Mouse (Mus musculus) erythroblast, embryonic 14.5 days (primary cell): ENCODE results near the gene Ccdc57. TPM values are rescaled to one million over a fixed set of nuclear protein-coding genes. Genes with fewer than 3 reads are reported as not detected.

ENCODE experiments used
- H3K27me3 ChIP-seq: 2 replicates; pipeline ENCODE4 v1.6.1; 2012; ENCODE audit warnings: inconsistent platforms; ENCODE audit not compliant: control insufficient read depth
- H3K36me3 ChIP-seq: 2 replicates; pipeline ENCODE4 v1.6.1; 2012; ENCODE audit warnings: mild to moderate bottlenecking, inconsistent platforms; ENCODE audit not compliant: control insufficient read depth
- H3K4me1 ChIP-seq: 2 replicates; pipeline ENCODE4 v1.6.1; 2012; ENCODE audit warnings: inconsistent platforms; ENCODE audit not compliant: control insufficient read depth
- H3K4me3 ChIP-seq: replicated peaks from 2 replicates; pipeline ENCODE3; 2012; ENCODE audit warnings: moderate library complexity, mild to moderate bottlenecking, inconsistent platforms
- H3K9me3 ChIP-seq: 2 replicates; pipeline ENCODE4 v1.6.1; 2012; ENCODE audit warnings: low read length, inconsistent platforms, mixed read lengths; ENCODE audit not compliant: control insufficient read depth
- GATA1 ChIP-seq: IDR thresholded peaks from 2 replicates; pipeline ENCODE4 v1.6.1; 2012; ENCODE audit warnings: low read length, inconsistent platforms, mixed read lengths
- TAL1 ChIP-seq: IDR thresholded peaks from 3 replicates; pipeline ENCODE4 v1.6.1; 2012; ENCODE audit warnings: low read length, inconsistent platforms, mixed read lengths
- polyA plus RNA-seq: library from polyadenylated mRNA; stranded (reverse); fragments of >175 nt; gene quantifications from 2 replicates; pipeline ENCODE4 v1.2.3, GENCODE M21; 2012

The Ccdc57 gene
- polyA plus RNA-seq, 1 experiment = 0.39 TPM

DNA sequence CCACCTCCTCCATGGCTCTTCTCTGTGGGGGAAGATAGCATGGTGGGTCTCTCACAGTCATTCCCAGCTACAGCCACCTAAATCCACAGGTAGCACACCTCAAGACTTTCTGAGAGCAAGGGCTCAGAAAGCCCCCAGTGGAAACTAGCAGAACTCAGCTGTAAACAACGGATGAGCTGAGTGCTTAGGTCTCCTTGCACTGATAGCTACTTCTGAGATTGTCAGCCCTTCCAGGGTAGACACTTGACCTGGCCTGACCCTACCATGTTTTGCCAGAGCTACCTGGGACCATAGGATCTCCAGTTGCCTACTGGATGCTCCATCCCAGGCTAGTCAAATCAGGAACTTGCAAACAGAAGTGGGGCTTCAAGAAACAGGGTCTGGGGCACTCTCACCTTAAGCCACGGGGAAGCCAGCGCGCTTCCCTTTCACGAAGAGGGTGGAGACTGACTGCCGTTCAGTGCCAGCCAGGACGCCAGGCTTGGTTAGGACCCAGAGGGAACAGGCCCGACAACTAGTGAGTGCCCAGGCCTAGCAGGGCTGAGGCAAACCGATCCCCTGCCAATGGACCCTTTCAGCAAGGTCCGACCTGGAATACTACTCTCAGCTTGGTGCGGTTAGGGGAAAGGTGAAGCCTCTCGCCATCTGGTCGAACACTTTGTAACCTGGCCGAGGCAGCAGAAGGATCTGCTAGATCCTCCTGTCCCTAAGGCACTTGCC lies 109.7 kb downstream of the Ccdc57 start:
- Histone ChIP-seq H3K27me3 (no peaks in the 10 kb centered on the region), H3K4me3 (peak overlapping the region; percentile 82), H3K36me3 (peaks cover 48% of the 10 kb centered on the region), H3K4me1 (peaks cover 53% of the 10 kb centered on the region), H3K9me3 (no peaks in the 10 kb centered on the region)
- TF ChIP-seq TAL1 = no peak
- TF ChIP-seq GATA1 = no peak

DNA sequence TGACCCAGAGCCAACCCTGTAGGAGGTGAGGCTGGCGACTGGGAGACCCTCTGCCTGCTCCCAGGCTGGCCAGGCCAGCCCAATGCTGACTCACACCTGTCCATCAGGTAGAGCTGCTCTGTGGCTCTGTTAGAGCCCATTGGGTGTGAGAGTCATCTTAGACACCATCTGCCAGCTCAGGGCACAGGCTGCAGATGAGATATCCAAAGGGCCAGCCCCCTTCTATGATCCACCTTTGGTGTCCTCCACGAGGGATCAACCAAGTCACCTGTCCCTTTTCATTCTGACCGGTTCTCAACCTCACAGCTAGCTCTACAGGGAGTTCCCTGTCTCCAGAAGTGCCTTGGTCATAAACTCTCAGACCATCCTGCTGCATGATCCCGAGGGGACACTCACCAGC lies 110.4 kb downstream of the Ccdc57 start:
- no peaks in the 10 kb centered on the region for H3K9me3 ChIP-seq
- no peaks in the 10 kb centered on the region for H3K27me3 ChIP-seq
- no peak for TF ChIP-seq GATA1
- no peak for TF ChIP-seq TAL1
- H3K4me3 ChIP-seq = peak overlapping the region; percentile 82
- peaks cover 53% of the 10 kb centered on the region for H3K4me1 ChIP-seq
- peaks cover 55% of the 10 kb centered on the region for H3K36me3 ChIP-seq

DNA sequence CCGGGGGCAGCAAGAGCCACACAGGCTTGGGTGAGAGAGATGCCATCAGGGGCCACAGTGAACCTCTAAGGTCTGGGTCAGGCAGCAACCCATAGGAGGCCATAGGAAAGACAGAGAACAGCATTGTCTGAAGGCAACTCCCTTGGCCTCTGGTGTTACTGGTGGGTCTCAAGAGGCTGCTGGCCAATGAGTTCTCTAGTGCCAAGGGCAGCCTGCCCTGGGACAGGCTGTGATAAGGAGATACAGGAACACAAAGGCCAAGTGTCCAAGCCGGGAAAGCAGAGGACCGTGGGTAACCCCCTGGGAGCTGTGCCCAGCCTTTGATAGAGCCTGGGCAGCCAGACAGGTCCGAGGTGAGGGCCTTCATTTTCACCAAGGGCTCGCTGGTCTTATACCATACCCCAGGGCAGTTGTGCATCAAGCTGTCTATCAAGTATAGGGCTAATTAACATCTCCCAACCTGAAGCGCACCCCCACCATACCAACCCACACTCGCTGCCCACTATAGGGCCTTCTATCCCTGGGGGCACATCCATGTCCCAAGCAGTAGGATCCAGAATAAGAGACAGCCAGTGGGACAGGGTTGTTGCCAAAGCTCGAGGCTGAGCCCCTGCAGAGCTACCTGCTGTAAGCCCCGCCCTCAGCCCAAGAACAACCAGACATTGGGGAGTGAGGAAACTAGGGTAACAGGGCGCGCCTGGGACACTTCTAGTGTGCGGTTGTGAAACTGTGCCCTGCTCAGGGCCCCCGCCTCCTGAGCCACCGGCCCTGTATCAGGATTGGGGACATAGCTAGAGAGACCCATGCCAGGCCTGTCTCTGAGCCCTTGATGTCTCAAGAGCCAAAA lies 111.4 kb downstream of the Ccdc57 start:
- Histone ChIP-seq H3K4me1 (peaks cover 53% of the 10 kb centered on the region), H3K27me3 (no peaks in the 10 kb centered on the region), H3K4me3 (no peak overlapping the region), H3K36me3 (peaks cover 64% of the 10 kb centered on the region), H3K9me3 (no peaks in the 10 kb centered on the region)
- TF ChIP-seq TAL1 = no peak

DNA sequence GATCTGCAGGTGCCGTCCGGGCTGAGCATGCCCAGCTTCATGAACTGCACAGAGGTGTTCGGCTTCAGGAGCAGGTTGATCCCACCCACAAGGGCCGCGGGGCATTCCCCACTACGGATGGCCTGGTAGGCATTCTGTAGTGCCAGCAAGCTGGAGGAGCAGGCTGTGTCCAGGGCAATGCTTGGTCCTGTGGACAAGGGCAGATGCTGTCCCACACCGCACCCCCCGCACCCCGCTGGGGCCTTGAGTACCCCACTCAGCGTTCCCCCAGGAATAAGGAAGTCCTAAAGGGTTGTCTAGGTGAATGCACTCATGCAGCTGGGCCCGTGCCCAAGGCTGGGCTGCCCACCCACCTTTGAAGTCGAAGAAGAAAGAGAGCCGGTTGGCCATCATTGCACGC lies 112.1 kb downstream of the Ccdc57 start:
- Histone ChIP-seq H3K36me3 (peaks cover 70% of the 10 kb centered on the region), H3K4me1 (peaks cover 51% of the 10 kb centered on the region)

DNA sequence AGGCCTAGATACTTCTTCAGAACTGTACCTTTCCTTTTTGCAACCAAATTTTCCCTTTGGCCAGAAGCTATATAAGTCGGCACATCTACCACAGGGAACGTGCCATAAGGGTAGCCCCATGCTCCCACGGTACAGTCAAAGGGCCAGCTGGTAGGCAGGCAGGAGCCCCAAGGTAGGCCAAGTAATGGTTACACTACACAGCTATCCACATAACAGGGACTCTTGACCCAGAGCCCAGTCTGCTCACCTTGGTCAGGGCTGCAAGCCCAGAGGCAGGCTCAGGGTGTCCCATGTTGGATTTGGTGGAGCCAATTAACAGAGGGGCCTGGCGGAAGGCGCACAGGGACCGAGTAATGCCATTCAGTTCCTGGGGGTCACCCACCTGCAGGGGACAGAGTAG lies 113.1 kb downstream of the Ccdc57 start:
- TF ChIP-seq GATA1 = no peak
- TF ChIP-seq TAL1 = no peak
- H3K9me3 ChIP-seq = no peaks in the 10 kb centered on the region
- no peak overlapping the region for H3K4me3 ChIP-seq
- H3K4me1 ChIP-seq = peaks cover 41% of the 10 kb centered on the region
- peaks cover 80% of the 10 kb centered on the region for H3K36me3 ChIP-seq
- no peaks in the 10 kb centered on the region for H3K27me3 ChIP-seq

More for the DNA sequence above, 112.1 kb downstream of the Ccdc57 start:
- no peak overlapping the region for H3K4me3 ChIP-seq
- no peak for TF ChIP-seq GATA1
- TF ChIP-seq TAL1 = no peak
- no peaks in the 10 kb centered on the region for H3K27me3 ChIP-seq
- no peaks in the 10 kb centered on the region for H3K9me3 ChIP-seq

DNA sequence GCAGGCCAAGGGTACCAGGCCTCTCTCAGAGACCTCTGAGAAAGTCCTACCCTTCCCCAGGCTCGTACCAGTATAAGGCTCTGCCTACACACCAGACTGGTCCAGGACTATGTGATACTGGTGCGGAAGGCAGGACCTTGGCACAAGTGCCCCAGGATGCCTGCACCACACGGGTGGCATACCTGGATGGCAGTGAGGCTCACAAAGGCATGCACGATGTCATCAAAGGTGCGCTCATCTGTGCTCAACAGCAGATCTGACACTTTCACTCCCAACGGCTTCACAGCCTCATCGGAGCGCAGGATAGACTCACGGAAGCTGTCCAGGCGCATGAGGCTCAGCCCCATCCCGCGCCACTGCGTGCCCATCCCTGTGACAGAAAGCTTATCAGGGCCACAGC lies 114.4 kb downstream of the Ccdc57 start:
- Histone ChIP-seq H3K9me3 (no peaks in the 10 kb centered on the region), H3K4me1 (peaks cover 28% of the 10 kb centered on the region), H3K36me3 (peaks cover 93% of the 10 kb centered on the region), H3K27me3 (no peaks in the 10 kb centered on the region), H3K4me3 (no peak overlapping the region)
- TF ChIP-seq GATA1 (no peak), TAL1 (no peak)

DNA sequence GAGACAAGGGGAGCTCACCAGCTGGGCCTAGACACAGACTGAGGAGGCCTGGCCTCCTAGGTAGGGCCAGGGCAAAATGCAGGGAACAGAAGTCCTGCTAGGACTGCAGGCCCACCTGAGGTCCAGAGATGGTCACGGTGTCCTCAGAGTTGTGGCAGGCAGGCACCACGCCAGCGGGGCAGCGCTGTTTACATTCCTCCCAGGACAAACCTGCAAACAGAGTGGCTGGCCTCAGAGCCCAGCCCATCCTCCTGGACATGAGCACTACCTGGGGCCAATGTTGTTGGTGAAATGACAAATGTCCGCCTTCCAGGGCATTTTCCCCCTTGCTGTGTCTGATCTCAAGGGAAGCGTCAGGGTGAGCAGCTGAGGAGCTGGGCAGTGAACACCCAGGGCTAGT lies 115.3 kb downstream of the Ccdc57 start:
- H3K36me3 ChIP-seq = peaks cover 100% of the 10 kb centered on the region
- TF ChIP-seq TAL1 (no peak), GATA1 (no peak)

DNA sequence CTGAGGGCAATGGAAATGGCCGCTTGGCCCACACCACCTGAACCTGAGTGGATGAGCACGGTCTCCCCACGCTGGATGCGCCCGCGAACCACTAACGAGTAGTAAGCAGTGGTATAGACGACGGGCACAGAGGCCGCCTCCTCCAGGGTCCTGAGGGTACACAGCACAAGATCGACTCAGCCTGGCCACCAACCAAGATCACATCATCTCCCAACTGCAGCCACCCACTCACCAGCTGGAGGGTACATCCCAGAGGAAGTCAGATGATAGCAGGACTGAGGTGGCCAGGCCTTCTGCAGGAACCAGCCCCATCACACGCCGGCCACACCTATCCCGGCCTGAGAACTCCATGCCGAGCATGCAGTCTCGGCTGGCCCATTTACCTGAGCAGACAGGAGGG lies 120.6 kb downstream of the Ccdc57 start:
- Histone ChIP-seq H3K36me3 (peaks cover 100% of the 10 kb centered on the region), H3K4me1 (no peaks in the 10 kb centered on the region), H3K27me3 (no peaks in the 10 kb centered on the region), H3K9me3 (no peaks in the 10 kb centered on the region), H3K4me3 (no peak overlapping the region)
- TF ChIP-seq GATA1 (no peak), TAL1 (no peak)

More for the DNA sequence above, 115.3 kb downstream of the Ccdc57 start:
- Histone ChIP-seq H3K27me3 (no peaks in the 10 kb centered on the region), H3K4me1 (peaks cover 19% of the 10 kb centered on the region), H3K9me3 (no peaks in the 10 kb centered on the region), H3K4me3 (no peak overlapping the region)

DNA sequence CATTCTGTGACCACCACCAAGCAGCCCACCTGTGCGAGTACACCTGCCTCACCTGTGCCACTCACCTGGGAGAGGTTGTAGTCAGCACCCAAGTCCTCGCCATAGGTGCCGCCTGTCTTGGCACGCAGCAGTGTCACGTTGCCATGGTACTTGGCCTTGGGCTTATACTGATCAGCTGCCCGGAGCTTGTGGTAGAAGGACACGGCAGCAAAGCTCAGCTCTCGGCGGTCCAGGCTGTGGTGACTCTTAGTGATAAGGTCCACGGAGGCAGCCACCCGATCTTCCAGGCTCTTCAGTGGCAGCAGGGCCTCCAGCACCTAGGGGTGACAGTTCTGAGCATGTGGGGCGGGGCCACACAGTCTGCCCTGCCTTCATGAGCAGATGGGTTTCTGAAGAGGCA lies 124.7 kb downstream of the Ccdc57 start:
- TF ChIP-seq GATA1 (no peak), TAL1 (no peak)
- Histone ChIP-seq H3K36me3 (peaks cover 72% of the 10 kb centered on the region), H3K4me3 (no peak overlapping the region), H3K4me1 (no peaks in the 10 kb centered on the region), H3K27me3 (no peaks in the 10 kb centered on the region), H3K9me3 (no peaks in the 10 kb centered on the region)
